Mouse (Mus musculus): ENCODE results near the gene Tmem230.

DNA sequence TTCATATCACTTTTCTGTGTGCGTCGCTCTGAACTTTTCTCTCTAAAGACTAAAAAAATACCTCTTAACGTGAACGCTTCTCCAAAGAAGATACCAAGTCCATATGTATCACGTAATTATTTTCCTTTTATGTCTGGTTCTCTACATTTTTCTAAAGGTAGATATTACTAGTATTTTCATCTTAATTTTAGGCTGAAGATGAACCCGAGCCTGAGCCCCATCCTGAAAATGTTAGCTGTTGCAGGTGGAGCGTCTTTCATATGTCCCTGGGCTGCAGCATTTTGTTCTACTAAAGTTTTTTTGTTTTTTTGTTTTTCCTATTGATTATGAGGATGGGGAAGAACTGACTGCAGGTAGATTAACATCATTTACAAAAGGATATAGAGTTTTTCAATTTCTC is 6.0 kb upstream of the Tmem230 start:
- TF ChIP-seq GATA1 (IDR thresholded peaks at IDR 0.05; ENCODE audit: low read length) (no peak), TAL1 (IDR thresholded peaks at IDR 0.05; ENCODE audit: low read length) (no peak)
